Mouse (Mus musculus): ENCODE data around the gene Nf2. TPM values are rescaled to one million over a fixed set of nuclear protein-coding genes. Genes with fewer than 3 reads are reported as not detected.

Gene Nf2
- polyA plus RNA-seq, 1 experiment from 2014 or later: 16.7 TPM

DNA sequence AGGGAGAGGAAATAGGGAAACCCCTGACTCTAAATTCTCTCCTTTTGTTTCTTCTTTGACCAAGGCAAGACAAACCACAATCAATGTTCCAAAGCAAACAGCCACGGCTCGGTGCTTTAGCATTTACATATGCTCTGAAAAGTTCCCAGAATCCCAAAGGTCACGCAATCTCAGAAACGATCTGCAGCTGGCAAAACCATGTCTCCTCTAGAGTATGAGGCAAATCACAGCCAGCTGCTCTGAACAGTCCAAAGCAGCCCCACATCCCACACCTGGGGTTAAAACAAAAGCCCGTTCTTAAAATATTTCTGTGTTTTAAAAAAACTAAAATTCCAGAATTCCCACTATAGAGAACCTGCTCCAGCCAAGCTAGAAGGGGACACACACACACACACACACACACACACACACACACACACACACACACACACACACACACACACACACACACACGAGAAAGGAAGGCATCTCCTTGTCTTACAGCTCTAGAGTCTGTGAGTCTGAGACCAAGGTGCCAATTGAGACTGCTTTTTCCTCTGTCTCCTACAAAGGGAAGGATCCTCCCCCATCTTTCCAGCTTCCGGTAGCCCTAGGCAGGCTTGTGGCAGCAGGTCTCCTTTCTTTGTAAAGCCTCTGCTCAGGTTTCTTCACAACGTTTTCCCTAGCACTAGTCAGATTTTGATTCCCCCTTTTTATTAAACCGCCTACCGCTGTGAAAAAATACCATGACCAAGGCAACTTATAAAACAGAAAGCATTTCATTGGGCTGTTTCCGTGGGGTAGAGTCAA, 12.7 kb upstream of the Nf2 start:
- DNase-seq (no peak), ATAC-seq (ENCODE audit: low read depth) (no peak)
- WGBS (ENCODE audit: insufficient replicate concordance): 42% methylated on average over 11 of the region's 11 CpGs
- Histone ChIP-seq H3K4me3 (replicated peaks) (no peak overlapping the region), H3K4me1 (replicated peaks) (no peaks in the 10 kb centered on the region), H3K27me3 (peaks cover 3% of the 10 kb centered on the region; the same call in 1 of the 2 replicates), H3K27ac (no peak overlapping the region), H3K4me2 (no peak overlapping the region), H3K36me3 (no peaks in the 10 kb centered on the region), H3K9me3 (replicated peaks) (no peaks in the 10 kb centered on the region), H3K9ac (no peak overlapping the region)

DNA sequence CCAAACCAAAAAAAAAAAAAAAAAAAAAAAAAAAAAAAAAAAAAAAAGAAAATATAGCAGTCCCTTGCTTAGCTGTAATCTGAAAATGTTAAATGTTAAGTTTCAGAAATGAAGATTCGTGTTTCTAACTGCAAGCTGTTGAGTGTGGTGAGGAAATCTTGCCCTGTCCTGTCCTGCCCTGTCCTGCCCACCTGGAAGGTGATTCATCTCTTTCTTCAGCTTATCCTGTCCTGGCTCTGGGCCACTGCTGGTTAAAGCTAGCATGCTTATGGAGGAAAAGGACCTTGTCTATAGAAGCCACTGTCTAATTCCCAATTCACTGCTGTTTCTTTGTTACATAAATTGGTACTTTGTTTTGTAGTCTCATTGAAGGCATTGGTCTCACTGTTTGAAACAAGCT, 11.7 kb upstream of the Nf2 start:
- H3K4me2 ChIP-seq: no peak overlapping the region
- H3K9me3 ChIP-seq (replicated peaks): no peaks in the 10 kb centered on the region
- no peak for ATAC-seq (ENCODE audit: low read depth)
- H3K27me3 ChIP-seq: peaks cover 3% of the 10 kb centered on the region; the same call in 1 of the 2 replicates
- H3K27ac ChIP-seq: no peak overlapping the region
- H3K9ac ChIP-seq: no peak overlapping the region
- no peaks in the 10 kb centered on the region for H3K4me1 ChIP-seq (replicated peaks)
- DNase-seq: no peak
- 32% methylated on average over 1 of the region's 1 CpGs for WGBS (ENCODE audit: insufficient replicate concordance)
- H3K36me3 ChIP-seq: no peaks in the 10 kb centered on the region
- H3K4me3 ChIP-seq (replicated peaks): no peak overlapping the region

DNA sequence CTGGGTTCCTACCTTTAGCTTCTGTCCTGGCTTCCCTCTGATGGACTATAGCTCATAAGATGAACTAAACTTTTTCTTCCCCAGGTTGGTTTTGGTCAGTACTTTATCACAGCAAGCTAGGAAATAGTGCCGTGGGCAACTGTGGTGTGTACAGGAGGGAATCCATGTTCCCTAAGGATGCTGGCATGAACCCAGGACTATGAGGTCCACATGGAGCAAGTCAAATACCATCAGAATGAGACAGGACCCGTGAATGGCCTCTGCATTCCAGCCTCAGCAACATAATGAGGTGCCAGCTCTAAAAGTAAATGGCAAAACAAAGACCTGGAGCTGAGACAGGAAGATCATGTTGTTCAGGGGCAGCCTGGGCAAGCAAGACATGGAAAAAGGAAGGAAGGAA, 9.1 kb upstream of the Nf2 start:
- Histone ChIP-seq H3K27me3 (peaks cover 3% of the 10 kb centered on the region; the same call in 1 of the 2 replicates), H3K4me2 (no peak overlapping the region), H3K36me3 (no peaks in the 10 kb centered on the region), H3K4me3 (replicated peaks) (no peak overlapping the region), H3K27ac (no peak overlapping the region), H3K9ac (no peak overlapping the region), H3K9me3 (replicated peaks) (no peaks in the 10 kb centered on the region), H3K4me1 (replicated peaks) (no peaks in the 10 kb centered on the region)
- ATAC-seq (ENCODE audit: low read depth) (no peak), DNase-seq (no peak)
- WGBS (ENCODE audit: insufficient replicate concordance): 45% methylated on average over 2 of the region's 2 CpGs

DNA sequence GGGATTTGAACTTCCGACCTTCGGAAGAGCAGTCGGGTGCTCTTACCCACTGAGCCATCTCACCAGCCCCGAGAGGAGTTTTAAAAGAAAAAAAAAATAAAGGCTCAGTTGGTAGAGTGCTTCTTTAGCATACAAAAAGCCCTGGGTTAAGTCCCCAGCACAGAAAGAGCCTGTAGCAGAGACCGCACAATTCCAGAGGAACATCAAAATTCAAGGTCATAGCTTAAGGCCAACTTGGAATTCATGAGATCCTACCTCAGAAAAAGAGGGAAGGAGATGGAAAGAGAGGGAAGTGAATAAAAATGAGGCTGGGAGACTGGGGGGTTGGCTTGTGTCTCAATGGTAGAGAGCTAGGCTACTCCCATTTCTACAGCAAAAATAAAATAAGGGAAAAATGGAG, 4.8 kb upstream of the Nf2 start:
- Histone ChIP-seq H3K9ac (no peak overlapping the region), H3K4me1 (replicated peaks) (peaks cover 8% of the 10 kb centered on the region), H3K27ac (no peak overlapping the region), H3K27me3 (no peaks in the 10 kb centered on the region), H3K9me3 (replicated peaks) (no peaks in the 10 kb centered on the region), H3K4me2 (no peak overlapping the region), H3K4me3 (replicated peaks) (no peak overlapping the region), H3K36me3 (no peaks in the 10 kb centered on the region)
- 75% methylated on average over 5 of the region's 5 CpGs for WGBS (ENCODE audit: insufficient replicate concordance)
- ATAC-seq (ENCODE audit: low read depth) (no peak), DNase-seq (no peak)

DNA sequence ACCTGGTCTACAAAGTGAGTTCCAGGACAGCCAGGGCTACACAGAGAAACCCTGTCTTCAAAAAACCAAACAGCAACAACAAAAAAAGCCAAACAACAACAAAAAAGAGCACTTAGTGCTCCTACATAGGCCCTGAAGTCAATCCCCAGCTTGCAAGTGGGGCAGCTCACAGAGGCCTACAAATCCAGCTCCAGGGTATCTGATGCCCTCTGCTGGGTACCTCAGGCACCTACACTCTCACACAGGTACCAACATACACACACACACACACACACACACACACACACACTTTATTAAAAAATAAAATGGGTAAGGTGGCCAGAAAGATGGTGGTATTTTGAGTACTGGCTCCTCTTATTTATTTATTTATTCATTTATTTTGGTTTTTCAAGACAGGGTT, 3.7 kb upstream of the Nf2 start:
- Histone ChIP-seq H3K4me3 (replicated peaks) (no peak overlapping the region), H3K27ac (no peak overlapping the region), H3K4me2 (no peak overlapping the region), H3K36me3 (no peaks in the 10 kb centered on the region), H3K9me3 (replicated peaks) (no peaks in the 10 kb centered on the region), H3K4me1 (replicated peaks) (peaks cover 13% of the 10 kb centered on the region), H3K9ac (no peak overlapping the region), H3K27me3 (no peaks in the 10 kb centered on the region)
- no peak for ATAC-seq (ENCODE audit: low read depth)
- no peak for DNase-seq

DNA sequence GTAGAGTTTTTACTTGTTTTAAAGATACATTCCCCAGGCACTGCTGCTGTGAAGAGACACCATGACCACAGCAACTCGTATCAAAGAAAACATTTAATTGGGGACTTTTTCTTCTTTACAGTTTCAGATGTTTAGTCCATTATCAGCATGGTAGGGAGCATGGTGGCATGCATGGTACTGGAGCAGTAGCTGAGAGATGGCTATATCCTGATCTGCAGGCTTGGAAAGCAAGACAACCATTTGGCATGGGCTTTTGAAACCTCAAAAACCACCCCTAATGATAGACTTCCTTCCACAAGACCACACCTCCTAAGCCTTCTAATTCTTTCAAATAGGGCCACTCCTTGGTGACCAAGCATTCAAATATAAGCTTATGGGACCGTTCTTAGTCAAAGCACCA, 1.1 kb upstream of the Nf2 start:
- Histone ChIP-seq H3K36me3 (no peaks in the 10 kb centered on the region), H3K4me2 (peak overlapping the region; percentile 59; the same call in 1 of the 2 replicates), H3K27me3 (no peaks in the 10 kb centered on the region), H3K9ac (0 out of 2 replicates have a peak overlapping the region, but pooled peaks have one; percentile 17), H3K4me1 (replicated peaks) (peaks cover 33% of the 10 kb centered on the region), H3K4me3 (replicated peaks) (peak overlapping the region; percentile 47; the same call in 1 of the 2 replicates), H3K27ac (no peak overlapping the region), H3K9me3 (replicated peaks) (no peaks in the 10 kb centered on the region)
- WGBS (ENCODE audit: insufficient replicate concordance): 86% methylated on average over 2 of the region's 2 CpGs
- ATAC-seq (ENCODE audit: low read depth): no peak
- DNase-seq: no peak

DNA sequence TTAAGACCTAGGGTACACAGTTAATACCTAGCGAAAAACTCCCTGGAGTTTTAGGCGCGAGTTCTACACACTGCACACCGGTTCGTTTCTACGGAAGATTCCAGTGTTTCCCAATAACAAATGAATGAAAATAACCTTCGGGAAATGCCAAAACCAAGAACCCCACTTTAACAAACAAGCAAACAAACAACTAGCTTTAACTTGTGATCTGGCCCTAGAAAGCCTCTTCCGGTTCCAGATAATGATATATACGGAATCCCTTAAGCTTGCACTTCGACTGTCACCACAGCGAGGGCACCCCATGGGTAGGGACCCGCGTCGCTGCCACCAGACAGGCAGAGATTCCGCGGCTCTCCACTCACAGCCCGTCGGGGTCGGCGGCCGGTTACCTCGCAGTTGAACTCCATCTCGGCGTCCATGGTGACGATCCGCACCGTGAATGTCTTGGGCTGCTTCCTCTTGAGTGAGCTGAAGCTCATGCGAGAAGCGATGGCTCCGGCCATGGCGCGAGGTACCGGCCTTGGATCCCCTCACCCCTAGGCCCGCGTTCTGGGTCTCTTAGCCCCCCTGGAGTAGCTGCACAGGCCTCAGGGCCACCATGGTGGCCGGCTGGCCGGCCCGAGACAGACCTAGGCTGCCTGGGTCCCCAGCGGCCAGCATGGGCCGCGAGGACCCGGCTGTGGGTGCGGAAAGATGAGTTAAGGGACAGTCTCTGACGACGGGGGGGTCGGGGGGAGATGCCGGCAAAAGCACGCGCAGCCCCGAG, 670 bp downstream of the Nf2 start:
- no peaks in the 10 kb centered on the region for H3K36me3 ChIP-seq
- H3K27ac ChIP-seq: peak overlapping the region; percentile 89
- no peaks in the 10 kb centered on the region for H3K9me3 ChIP-seq (replicated peaks)
- peaks cover 33% of the 10 kb centered on the region for H3K4me1 ChIP-seq (replicated peaks)
- ATAC-seq (ENCODE audit: low read depth) (peak; percentile 6), DNase-seq (peak; percentile 50)
- peak overlapping the region; percentile 95 for H3K4me2 ChIP-seq
- no peaks in the 10 kb centered on the region for H3K27me3 ChIP-seq
- peak overlapping the region; percentile 99 for H3K9ac ChIP-seq
- WGBS (ENCODE audit: insufficient replicate concordance): under 1% methylated on average over 50 of the region's 50 CpGs
- H3K4me3 ChIP-seq (replicated peaks): peak overlapping the region; percentile 99

DNA sequence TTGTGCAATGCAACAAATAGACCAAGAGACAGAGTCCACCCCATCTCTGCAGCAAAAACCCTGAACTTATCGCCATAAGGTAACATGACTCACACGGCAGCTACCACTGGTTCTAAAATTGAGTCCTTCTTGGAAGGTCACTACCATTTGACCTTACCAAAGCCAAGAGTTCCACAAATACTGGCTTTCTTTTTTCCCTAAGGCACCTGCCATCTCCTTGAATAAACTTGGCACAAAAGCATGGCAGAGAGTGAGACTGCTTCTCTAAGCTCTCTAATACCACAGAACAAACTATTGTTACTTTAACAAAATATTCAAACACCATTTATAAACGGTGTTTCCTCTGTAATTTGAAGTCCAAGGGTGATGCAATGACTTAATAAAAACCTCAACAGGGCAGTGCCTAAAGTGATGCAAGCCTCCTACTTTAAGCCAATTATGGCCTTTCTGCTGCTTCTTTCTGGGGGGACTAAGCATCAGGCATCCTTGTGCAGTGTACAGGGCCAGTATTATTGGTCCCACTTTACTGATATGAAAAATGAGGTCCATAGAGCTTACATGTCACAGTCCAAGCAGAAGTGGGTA, 8.3 kb downstream of the Nf2 start:
- Histone ChIP-seq H3K4me3 (replicated peaks) (no peak overlapping the region), H3K9me3 (replicated peaks) (no peaks in the 10 kb centered on the region), H3K9ac (no peak overlapping the region), H3K4me2 (no peak overlapping the region), H3K4me1 (replicated peaks) (peaks cover 9% of the 10 kb centered on the region), H3K27ac (no peak overlapping the region), H3K36me3 (no peaks in the 10 kb centered on the region), H3K27me3 (no peaks in the 10 kb centered on the region)
- DNase-seq (no peak), ATAC-seq (ENCODE audit: low read depth) (no peak)
- WGBS (ENCODE audit: insufficient replicate concordance): 72% methylated on average over 3 of the region's 3 CpGs

DNA sequence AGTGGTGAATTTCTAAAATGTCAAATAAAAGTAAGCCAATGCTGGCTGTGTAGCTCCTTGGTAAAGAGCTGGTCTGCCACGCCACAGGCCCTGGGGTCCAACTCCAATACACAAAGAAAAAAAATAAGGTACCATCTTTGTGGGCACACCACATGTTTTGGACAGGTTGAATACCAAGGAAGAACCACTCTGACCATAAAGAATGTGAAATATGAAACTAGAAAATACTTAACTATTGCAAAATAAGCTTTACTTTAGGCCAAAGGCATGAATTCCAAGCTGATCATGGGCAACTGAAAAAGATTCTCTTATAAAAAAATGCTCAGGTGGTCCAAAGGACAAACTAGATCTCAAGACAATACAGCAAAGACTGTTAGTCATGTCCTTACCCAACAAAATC, 11.1 kb downstream of the Nf2 start:
- no peak overlapping the region for H3K9ac ChIP-seq
- no peaks in the 10 kb centered on the region for H3K27me3 ChIP-seq
- H3K27ac ChIP-seq: no peak overlapping the region
- H3K4me2 ChIP-seq: no peak overlapping the region
- peaks cover 19% of the 10 kb centered on the region for H3K4me1 ChIP-seq (replicated peaks)
- DNase-seq: no peak
- no peaks in the 10 kb centered on the region for H3K9me3 ChIP-seq (replicated peaks)
- ATAC-seq (ENCODE audit: low read depth): no peak
- H3K36me3 ChIP-seq: no peaks in the 10 kb centered on the region
- WGBS (ENCODE audit: insufficient replicate concordance): 66% methylated on average over 1 of the region's 1 CpGs
- H3K4me3 ChIP-seq (replicated peaks): no peak overlapping the region

DNA sequence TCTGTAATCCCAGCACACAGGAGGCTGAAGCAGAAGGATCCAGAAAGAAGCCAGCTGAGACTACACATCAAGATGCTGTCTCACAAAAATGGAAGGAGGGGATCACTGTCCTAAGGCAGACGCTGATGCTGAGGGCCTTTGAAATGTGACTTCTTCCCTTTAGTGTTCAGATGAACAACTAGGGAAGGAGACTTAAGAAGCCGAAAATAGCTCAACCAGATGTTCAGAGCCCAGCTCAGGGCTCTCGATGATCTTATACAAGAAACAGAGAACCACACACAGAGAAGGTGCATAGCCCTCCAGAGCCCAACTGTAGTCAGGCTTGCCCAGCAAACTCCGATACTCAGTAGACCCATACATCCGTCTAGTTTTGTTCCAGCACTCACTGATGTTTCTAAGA, 12.0 kb downstream of the Nf2 start:
- DNase-seq: no peak
- Histone ChIP-seq H3K4me2 (no peak overlapping the region), H3K9ac (no peak overlapping the region), H3K9me3 (replicated peaks) (no peaks in the 10 kb centered on the region), H3K27me3 (no peaks in the 10 kb centered on the region), H3K4me1 (replicated peaks) (peaks cover 18% of the 10 kb centered on the region), H3K27ac (no peak overlapping the region), H3K36me3 (no peaks in the 10 kb centered on the region), H3K4me3 (replicated peaks) (no peak overlapping the region)
- 42% methylated on average over 5 of the region's 5 CpGs for WGBS (ENCODE audit: insufficient replicate concordance)
- ATAC-seq (ENCODE audit: low read depth): no peak

DNA sequence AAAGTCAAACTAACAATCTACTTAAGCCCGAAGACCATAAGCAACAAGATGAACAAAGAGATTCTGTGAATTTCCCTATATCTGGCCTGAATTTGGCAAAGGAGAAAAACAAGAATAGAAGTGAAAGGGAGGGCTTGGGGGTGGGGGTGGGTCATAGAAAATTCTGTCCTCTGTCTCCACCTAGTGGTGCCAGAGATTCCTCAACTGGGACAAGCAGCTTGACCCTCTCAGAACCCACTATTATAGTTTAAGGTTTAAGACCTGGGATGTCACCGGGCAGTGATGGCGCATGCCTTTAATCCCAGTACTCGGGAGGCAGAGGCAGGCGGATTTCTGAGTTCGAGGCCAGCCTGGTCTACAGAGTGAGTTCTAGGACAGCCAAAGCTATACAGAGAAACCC, 12.6 kb downstream of the Nf2 start:
- Histone ChIP-seq H3K9me3 (replicated peaks) (no peaks in the 10 kb centered on the region), H3K4me2 (no peak overlapping the region), H3K27me3 (no peaks in the 10 kb centered on the region), H3K36me3 (no peaks in the 10 kb centered on the region), H3K4me3 (replicated peaks) (no peak overlapping the region), H3K4me1 (replicated peaks) (peaks cover 18% of the 10 kb centered on the region), H3K9ac (no peak overlapping the region), H3K27ac (no peak overlapping the region)
- DNase-seq (no peak), ATAC-seq (ENCODE audit: low read depth) (no peak)
- WGBS (ENCODE audit: insufficient replicate concordance): 41% methylated on average over 6 of the region's 6 CpGs
